Mouse (Mus musculus) cerebellum, postnatal 4 days (tissue): ENCODE data around the gene Zfp169.
A peak's percentile ranks its signal among the peaks of the same experiment; 100 is the strongest.

Source experiments
- DNase-seq, 2 experiments: peaks; one replicate each; pipeline ENCODE4 v3.0.0; 2022; ENCODE audit warnings: low spot score in 2 of 2, mixed read lengths in 1 of 2

The Zfp169 gene

GRCm38 (mm10) chr13:48513003-48513929, at the start of gene Zfp169, which contains the start of gene A830005F24Rik:
Gene Zfp169, minus strand, starts transcription at chr13:48513451.
Gene A830005F24Rik, plus strand, starts transcription at chr13:48513570.
- DNase-seq, result peak; percentile 47 to 76

- no peak for DNase-seq
Measured at GRCm38 (mm10) chr13:48562336-48562735, 49.1 kb upstream of the Zfp169 start.

GRCm38 (mm10) chr13:48561481-48561880, 48.2 kb upstream of the Zfp169 start:
- no peak for DNase-seq

GRCm38 (mm10) chr13:48555976-48556375, 42.7 kb upstream of the Zfp169 start:
- DNase-seq, result no peak

- DNase-seq, result no peak
Measured at GRCm38 (mm10) chr13:48554552-48554951, 41.3 kb upstream of the Zfp169 start.

- DNase-seq, result no peak
Measured at GRCm38 (mm10) chr13:48553511-48553910, 40.3 kb upstream of the Zfp169 start.

GRCm38 (mm10) chr13:48552181-48553090, 39.2 kb upstream of the Zfp169 start:
- peak; percentile 76 to 95 for DNase-seq

- DNase-seq, result no peak
Measured at GRCm38 (mm10) chr13:48548296-48548695, 35.0 kb upstream of the Zfp169 start.

- DNase-seq, result no peak
Measured at GRCm38 (mm10) chr13:48547623-48548022, 34.4 kb upstream of the Zfp169 start.

- DNase-seq, result peak; percentile 98 to 100
Measured at GRCm38 (mm10) chr13:48546330-48546917, 33.2 kb upstream of the Zfp169 start.

- peak; percentile 96 to 99 for DNase-seq
Measured at GRCm38 (mm10) chr13:48545476-48546281, 32.4 kb upstream of the Zfp169 start.

- DNase-seq, result no peak
Measured at GRCm38 (mm10) chr13:48544867-48545266, 31.6 kb upstream of the Zfp169 start.

GRCm38 (mm10) chr13:48544391-48544790, 31.1 kb upstream of the Zfp169 start:
- no peak for DNase-seq

GRCm38 (mm10) chr13:48540488-48540887, 27.2 kb upstream of the Zfp169 start:
- DNase-seq, result no peak

- DNase-seq, result no peak
Measured at GRCm38 (mm10) chr13:48533441-48533840, 20.2 kb upstream of the Zfp169 start.

GRCm38 (mm10) chr13:48531448-48531847, 18.2 kb upstream of the Zfp169 start:
- DNase-seq, result no peak

GRCm38 (mm10) chr13:48530685-48531084, 17.4 kb upstream of the Zfp169 start:
- DNase-seq, result peak in 1 of 2 experiments; percentile 29

- DNase-seq, result no peak
Measured at GRCm38 (mm10) chr13:48529028-48529427, 15.8 kb upstream of the Zfp169 start.

GRCm38 (mm10) chr13:48528123-48528871, 15.0 kb upstream of the Zfp169 start:
- peak in 1 of 2 experiments; percentile 55 for DNase-seq

GRCm38 (mm10) chr13:48525745-48526144, 12.5 kb upstream of the Zfp169 start:
- DNase-seq, result no peak
